Mouse (Mus musculus) neural tube, embryonic 15.5 days (tissue): ENCODE measurements at regions not wholly inside any gene's neighbourhood (a gene's known extent, or its start where the extent isn't known, plus 50 kb on each side); places are given as distances from the start of the nearest gene placed in this dataset.

Experiments
- ATAC-seq: fragments of 200-750 bp; cut with Nextera tagmentation; 2 replicates; pipeline ENCODE4 v1.8.0; 2017; ENCODE audit warnings: mild to moderate bottlenecking, moderate TSS enrichment, moderate library complexity; ENCODE audit not compliant: low FRiP score
- H3K27ac ChIP-seq: fragments of 300-500 bp; sonication (generic); replicated peaks from 2 replicates; pipeline ENCODE4 v1.5.1; 2015; ENCODE audit warnings: mild to moderate bottlenecking, inconsistent platforms
- H3K27me3 ChIP-seq: fragments of 300-500 bp; sonication (generic); replicated peaks from 2 replicates; pipeline ENCODE4 v1.6.1; 2015; ENCODE audit warnings: inconsistent platforms
- H3K36me3 ChIP-seq: fragments of 300-500 bp; sonication (generic); 2 replicates; pipeline ENCODE4 v1.6.1; 2015; ENCODE audit warnings: inconsistent platforms
- H3K4me1 ChIP-seq: fragments of 300-500 bp; sonication (generic); 2 replicates; pipeline ENCODE4 v1.6.1; 2015; ENCODE audit warnings: inconsistent platforms
- H3K4me2 ChIP-seq: fragments of 300-500 bp; sonication (generic); 2 replicates; pipeline ENCODE4 v1.6.1; 2015; ENCODE audit warnings: inconsistent platforms, mild to moderate bottlenecking, moderate library complexity
- H3K4me3 ChIP-seq: fragments of 300-500 bp; sonication (generic); replicated peaks from 2 replicates; pipeline ENCODE4 v1.5.1; 2015; ENCODE audit warnings: mild to moderate bottlenecking, inconsistent platforms
- H3K9ac ChIP-seq: fragments of 300-500 bp; sonication (generic); replicated peaks from 2 replicates; pipeline ENCODE4 v1.6.1; 2015; ENCODE audit warnings: mild to moderate bottlenecking, inconsistent platforms
- H3K9me3 ChIP-seq: fragments of 300-500 bp; sonication (generic); replicated peaks from 2 replicates; pipeline ENCODE4 v1.6.1; 2016; ENCODE audit warnings: inconsistent platforms
- WGBS: fragments of 180-500 bp; shearing (Covaris S2); methylation state at CpG from one replicate; pipeline ENCODE4 v1.1.7; 2015; ENCODE audit warnings: mixed read lengths; 5-methylcytosine and 5-hydroxymethylcytosine counted together

GRCm38 (mm10) chr3:150493433-150494045, 944.1 kb upstream of the Adgrl4 start:
- Histone ChIP-seq H3K4me1 (no peaks in the 10 kb centered on the region), H3K4me3 (no peak overlapping the region), H3K9me3 (no peaks in the 10 kb centered on the region), H3K4me2 (no peak overlapping the region), H3K27ac (no peak overlapping the region), H3K9ac (no peak overlapping the region), H3K27me3 (no peaks in the 10 kb centered on the region), H3K36me3 (no peaks in the 10 kb centered on the region)
- ATAC-seq: no peak
- WGBS: 80% methylated on average over 2 of the region's 2 CpGs

- ATAC-seq: no peak
- H3K4me1 ChIP-seq: no peaks in the 10 kb centered on the region
- no peak overlapping the region for H3K9ac ChIP-seq
- 92% methylated on average over 3 of the region's 3 CpGs for WGBS
- H3K27ac ChIP-seq: no peak overlapping the region
- H3K4me3 ChIP-seq: no peak overlapping the region
- H3K36me3 ChIP-seq: no peaks in the 10 kb centered on the region
- H3K4me2 ChIP-seq: no peak overlapping the region
- H3K9me3 ChIP-seq: no peaks in the 10 kb centered on the region
- H3K27me3 ChIP-seq: no peaks in the 10 kb centered on the region
Measured at GRCm38 (mm10) chr3:150530966-150531365, 906.7 kb upstream of the Adgrl4 start.

- H3K27me3 ChIP-seq: no peaks in the 10 kb centered on the region
- no peaks in the 10 kb centered on the region for H3K36me3 ChIP-seq
- WGBS: 89% methylated on average over 5 of the region's 5 CpGs
- no peaks in the 10 kb centered on the region for H3K9me3 ChIP-seq
- H3K27ac ChIP-seq: no peak overlapping the region
- ATAC-seq: no peak
- H3K4me2 ChIP-seq: no peak overlapping the region
- H3K9ac ChIP-seq: no peak overlapping the region
- no peak overlapping the region for H3K4me3 ChIP-seq
- H3K4me1 ChIP-seq: no peaks in the 10 kb centered on the region
Measured at GRCm38 (mm10) chr3:150543118-150543517, 894.6 kb upstream of the Adgrl4 start.

DNA sequence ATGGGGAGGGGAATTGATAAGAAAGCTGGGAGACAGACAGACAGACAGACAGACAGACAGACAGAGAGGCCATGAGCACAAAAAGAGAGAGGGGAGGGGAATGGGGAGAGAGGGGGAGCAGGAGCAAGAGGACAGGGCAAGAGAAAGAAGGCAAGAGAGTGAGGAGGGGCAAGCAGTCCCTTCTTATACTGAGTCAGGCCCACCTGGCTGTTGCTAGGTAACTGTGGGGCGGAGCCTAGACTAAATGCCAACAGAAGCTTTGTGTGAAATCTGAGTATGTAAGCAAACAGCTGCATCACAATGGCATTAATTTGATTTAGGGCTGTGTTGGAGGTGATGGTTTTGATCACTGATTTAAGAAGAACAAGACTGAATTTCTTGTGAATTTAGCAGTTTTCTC, 849.2 kb upstream of the Adgrl4 start:
- Histone ChIP-seq H3K4me2 (no peak overlapping the region), H3K36me3 (no peaks in the 10 kb centered on the region), H3K4me3 (no peak overlapping the region), H3K27ac (no peak overlapping the region), H3K4me1 (no peaks in the 10 kb centered on the region), H3K27me3 (no peaks in the 10 kb centered on the region), H3K9me3 (no peaks in the 10 kb centered on the region), H3K9ac (no peak overlapping the region)
- 53% methylated on average over 1 of the region's 1 CpGs for WGBS
- ATAC-seq: no peak

DNA sequence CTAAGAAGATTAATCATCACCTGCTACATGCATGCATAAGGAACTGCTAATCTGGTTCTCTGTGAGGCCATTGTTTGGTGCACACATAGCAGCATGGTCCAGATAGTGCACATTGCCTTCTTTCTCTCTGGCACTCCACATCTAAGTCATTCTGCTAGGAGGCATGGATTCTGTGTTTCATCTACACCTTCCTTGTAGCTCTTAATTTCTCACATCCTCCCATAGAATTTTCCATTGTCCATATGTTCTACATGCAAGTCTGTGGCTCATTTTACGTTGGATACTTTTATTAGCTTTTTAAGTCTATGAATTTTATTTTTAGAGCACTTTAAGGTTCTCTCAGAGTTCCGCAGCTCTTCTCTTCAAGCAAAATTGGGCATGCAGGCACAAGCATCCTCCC, 846.7 kb upstream of the Adgrl4 start:
- Histone ChIP-seq H3K9me3 (no peaks in the 10 kb centered on the region), H3K4me3 (no peak overlapping the region), H3K4me2 (no peak overlapping the region), H3K36me3 (no peaks in the 10 kb centered on the region), H3K9ac (no peak overlapping the region), H3K27ac (no peak overlapping the region), H3K27me3 (no peaks in the 10 kb centered on the region), H3K4me1 (no peaks in the 10 kb centered on the region)
- ATAC-seq: no peak
- 88% methylated on average over 2 of the region's 2 CpGs for WGBS

DNA sequence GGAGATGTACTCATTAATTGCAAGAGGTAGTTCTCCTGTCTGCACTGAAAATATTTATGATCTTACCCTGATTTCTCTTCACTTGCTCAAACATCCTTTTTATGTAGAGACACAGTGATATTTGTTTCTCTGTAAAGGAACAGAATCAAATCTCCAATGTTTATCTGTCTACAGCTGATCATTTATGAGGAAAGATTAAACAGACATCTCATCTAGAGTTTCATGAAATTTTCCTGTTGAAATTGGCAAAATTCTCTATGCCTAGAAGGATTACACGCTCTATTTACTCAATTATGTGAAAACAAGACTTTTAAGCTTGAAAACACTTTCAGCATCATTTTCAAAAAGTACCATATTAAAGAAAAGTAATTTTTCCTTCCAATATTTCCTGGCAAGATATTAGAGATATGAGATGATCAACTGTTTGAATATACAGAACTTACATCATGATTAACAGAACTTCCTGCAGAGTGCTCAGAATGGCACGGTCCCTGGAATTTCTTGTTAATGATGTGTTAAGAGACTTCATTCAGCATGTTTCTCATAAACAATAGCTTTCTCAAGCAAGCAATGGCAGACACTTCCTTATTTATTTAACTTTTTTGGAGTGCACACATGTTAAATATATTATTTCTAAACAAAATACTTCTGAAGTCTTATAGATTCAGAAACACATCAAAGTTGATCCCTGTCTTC, 834.1 kb upstream of the Adgrl4 start:
- no peak overlapping the region for H3K4me2 ChIP-seq
- 75% methylated on average over 2 of the region's 2 CpGs for WGBS
- no peaks in the 10 kb centered on the region for H3K36me3 ChIP-seq
- H3K27me3 ChIP-seq: no peaks in the 10 kb centered on the region
- no peaks in the 10 kb centered on the region for H3K9me3 ChIP-seq
- no peak overlapping the region for H3K9ac ChIP-seq
- H3K4me3 ChIP-seq: no peak overlapping the region
- H3K4me1 ChIP-seq: no peaks in the 10 kb centered on the region
- ATAC-seq: no peak
- H3K27ac ChIP-seq: no peak overlapping the region

DNA sequence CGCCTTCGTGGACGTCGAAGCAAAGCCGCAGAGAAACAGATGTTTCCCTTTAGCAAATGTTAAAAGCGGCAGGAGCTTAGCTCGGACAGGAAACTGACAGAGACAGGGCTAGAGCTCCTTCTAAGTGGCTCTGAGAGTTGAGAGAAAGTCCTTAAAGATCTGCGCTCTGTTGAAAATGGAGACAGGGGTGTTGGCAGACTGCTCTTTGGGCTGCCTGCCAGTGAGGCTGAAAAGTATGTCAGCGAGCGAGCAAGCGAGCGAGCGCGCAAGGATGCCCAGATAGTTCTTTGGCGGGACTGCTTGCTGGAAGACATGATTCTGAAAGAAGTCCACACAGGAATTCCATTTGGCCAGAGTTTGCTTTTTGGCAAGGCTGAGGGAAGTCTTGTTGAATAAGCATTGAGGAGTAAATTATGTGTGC, 827.0 kb upstream of the Adgrl4 start:
- Histone ChIP-seq H3K4me2 (no peak overlapping the region), H3K4me1 (no peaks in the 10 kb centered on the region), H3K27me3 (no peaks in the 10 kb centered on the region), H3K9ac (no peak overlapping the region), H3K27ac (peak overlapping the region; percentile 14), H3K4me3 (no peak overlapping the region), H3K9me3 (no peaks in the 10 kb centered on the region), H3K36me3 (no peaks in the 10 kb centered on the region)
- WGBS: 79% methylated on average over 15 of the region's 15 CpGs
- ATAC-seq: no peak

DNA sequence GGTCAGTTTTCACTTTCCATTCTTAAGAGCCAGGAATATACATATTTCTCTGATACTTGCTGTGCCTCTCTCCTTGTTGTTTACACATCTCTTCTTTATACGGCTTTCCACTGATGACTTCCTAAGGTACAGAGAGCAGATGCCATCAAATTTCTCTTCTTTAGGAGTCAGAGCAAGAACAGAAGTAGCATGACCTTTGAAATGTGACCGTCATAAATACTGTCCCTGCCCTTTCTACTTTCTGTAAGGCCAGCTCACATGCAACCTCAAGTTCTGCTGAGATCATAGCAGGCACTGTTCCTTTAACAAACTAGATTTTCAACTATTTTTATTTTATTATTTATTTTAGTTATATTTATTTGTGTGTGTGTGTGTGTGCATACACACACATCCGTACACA, 800.1 kb upstream of the Adgrl4 start:
- Histone ChIP-seq H3K4me1 (no peaks in the 10 kb centered on the region), H3K36me3 (no peaks in the 10 kb centered on the region), H3K27me3 (no peaks in the 10 kb centered on the region), H3K4me2 (no peak overlapping the region), H3K9me3 (no peaks in the 10 kb centered on the region), H3K9ac (no peak overlapping the region), H3K27ac (no peak overlapping the region), H3K4me3 (no peak overlapping the region)
- ATAC-seq: no peak
- 92% methylated on average over 3 of the region's 3 CpGs for WGBS

- H3K9ac ChIP-seq: no peak overlapping the region
- no peak overlapping the region for H3K4me3 ChIP-seq
- H3K27ac ChIP-seq: no peak overlapping the region
- no peaks in the 10 kb centered on the region for H3K27me3 ChIP-seq
- 94% methylated on average over 8 of the region's 8 CpGs for WGBS
- no peaks in the 10 kb centered on the region for H3K36me3 ChIP-seq
- no peaks in the 10 kb centered on the region for H3K4me1 ChIP-seq
- no peaks in the 10 kb centered on the region for H3K9me3 ChIP-seq
- no peak for ATAC-seq
- H3K4me2 ChIP-seq: no peak overlapping the region
Measured at GRCm38 (mm10) chr3:150640004-150640676, 797.5 kb upstream of the Adgrl4 start.

DNA sequence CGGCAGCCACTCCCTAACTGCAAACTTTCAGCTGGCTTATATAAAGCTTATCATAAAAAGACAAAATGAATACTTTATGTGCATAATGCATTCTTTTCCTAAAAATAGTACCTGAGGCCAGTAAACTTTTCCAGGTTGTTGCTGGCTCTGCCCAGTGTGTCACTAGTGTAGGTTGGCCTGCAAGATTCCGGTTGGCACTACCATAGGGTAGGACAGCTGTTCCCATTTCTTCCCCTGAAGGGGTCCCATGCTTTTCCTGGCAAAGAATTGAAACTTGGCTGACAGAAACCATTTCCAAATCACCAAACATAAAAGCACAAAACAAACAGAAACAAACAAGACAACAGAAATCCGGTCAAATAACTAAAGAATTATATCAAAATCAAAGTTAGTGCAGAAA, 789.6 kb upstream of the Adgrl4 start:
- no peaks in the 10 kb centered on the region for H3K4me1 ChIP-seq
- ATAC-seq: no peak
- no peak overlapping the region for H3K4me3 ChIP-seq
- H3K4me2 ChIP-seq: no peak overlapping the region
- H3K9me3 ChIP-seq: no peaks in the 10 kb centered on the region
- no peaks in the 10 kb centered on the region for H3K27me3 ChIP-seq
- no peak overlapping the region for H3K27ac ChIP-seq
- WGBS: 93% methylated on average over 3 of the region's 3 CpGs
- no peaks in the 10 kb centered on the region for H3K36me3 ChIP-seq
- no peak overlapping the region for H3K9ac ChIP-seq

GRCm38 (mm10) chr3:150649783-150650565, 787.7 kb upstream of the Adgrl4 start:
- H3K27ac ChIP-seq: no peak overlapping the region
- no peak overlapping the region for H3K4me2 ChIP-seq
- H3K4me1 ChIP-seq: no peaks in the 10 kb centered on the region
- no peak for ATAC-seq
- no peaks in the 10 kb centered on the region for H3K9me3 ChIP-seq
- H3K9ac ChIP-seq: no peak overlapping the region
- no peaks in the 10 kb centered on the region for H3K36me3 ChIP-seq
- no peak overlapping the region for H3K4me3 ChIP-seq
- no peaks in the 10 kb centered on the region for H3K27me3 ChIP-seq
- WGBS: 78% methylated on average over 3 of the region's 3 CpGs
